Mouse (Mus musculus): ENCODE measurements at regions not wholly inside any gene's neighbourhood (a gene's known extent, or its start where the extent isn't known, plus 50 kb on each side); places are given as distances from the start of the nearest gene placed in this dataset.
"Not testable (repeated sequence)": the region's sequence is repeated elsewhere in the genome, so short reads cannot be mapped to it uniquely, and the experiment has no call there.

DNA sequence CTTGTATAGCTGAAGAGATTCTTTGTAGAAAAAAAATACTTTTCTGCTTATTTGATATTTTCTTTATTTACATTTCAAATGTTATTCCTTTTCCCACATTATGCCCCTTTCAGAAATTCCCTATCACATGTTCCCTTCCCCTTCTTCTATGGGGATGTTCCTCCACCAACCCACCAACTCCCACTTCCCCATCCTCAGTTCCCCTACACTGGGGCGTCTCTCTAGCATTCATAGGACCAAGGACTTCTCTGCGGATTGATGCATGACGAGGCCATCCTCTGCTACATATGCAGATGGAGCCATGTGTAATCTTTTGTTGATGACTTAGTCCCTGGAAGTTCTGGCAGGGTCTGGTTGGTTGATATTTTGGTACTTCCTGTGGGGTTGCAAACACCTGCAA, 520.5 kb upstream of the Zfp386 start:
- in situ Hi-C loops (cut with MboI): no loop called here

DNA sequence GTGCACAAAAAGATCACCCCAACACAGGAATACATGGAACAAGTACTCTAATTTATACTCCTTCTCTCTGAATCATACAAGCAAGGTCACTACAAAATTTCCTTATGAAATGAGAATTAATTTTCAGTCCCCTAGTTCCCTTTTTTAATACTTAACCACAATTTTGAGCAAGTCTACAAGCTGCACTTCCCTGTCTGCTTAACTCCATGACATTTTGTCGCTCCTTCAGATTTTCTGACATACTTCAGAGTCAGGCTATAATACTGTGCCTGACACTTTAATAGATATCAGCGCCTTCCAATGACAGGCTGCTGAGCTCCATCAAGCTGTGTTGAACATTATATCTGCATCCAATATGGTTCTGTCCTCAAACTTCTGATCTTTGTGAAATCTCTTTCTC, 505.0 kb upstream of the Zfp386 start:
- in situ Hi-C loops (cut with MboI): no loop called here

DNA sequence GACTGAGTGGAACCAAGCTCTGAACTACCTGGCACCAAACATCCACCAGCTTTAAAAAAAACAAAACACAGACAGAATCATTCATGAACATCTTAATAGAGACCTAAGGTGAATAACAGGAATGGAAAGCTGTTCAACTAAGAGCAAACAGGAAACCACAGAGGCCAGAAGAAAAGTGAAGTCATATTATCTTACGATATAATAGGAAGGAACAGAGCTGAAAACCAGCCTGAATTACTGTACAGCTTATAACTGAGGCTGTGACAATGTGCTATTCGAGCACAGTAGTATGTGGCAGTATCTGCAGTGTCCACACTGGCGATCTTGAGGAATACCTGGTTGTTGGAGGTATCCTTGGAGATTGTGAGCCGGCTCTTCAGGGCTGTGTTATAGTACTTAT, 480.6 kb upstream of the Zfp386 start:
- in situ Hi-C loops (cut with MboI): not testable (repeated sequence)

DNA sequence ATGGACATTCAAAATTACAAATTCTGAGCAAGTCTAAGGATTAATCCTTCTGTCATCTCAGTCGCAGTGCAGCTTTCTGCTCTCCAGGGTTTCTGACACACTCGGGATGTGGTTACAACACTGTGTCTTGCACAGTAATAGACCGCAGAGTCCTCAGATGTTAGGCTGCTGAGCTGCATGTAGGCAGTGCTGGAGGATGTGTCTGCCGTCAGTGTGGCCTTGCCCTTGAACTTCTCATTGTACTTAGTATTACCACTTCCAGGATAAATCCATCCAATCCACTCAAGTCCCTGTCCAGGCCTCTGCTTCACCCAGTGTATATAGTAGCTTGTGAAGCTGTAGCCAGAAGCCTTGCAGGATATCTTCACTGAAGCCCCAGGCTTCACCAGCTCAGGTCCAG, 454.5 kb upstream of the Zfp386 start:
- in situ Hi-C loops (cut with MboI): not testable (repeated sequence)

DNA sequence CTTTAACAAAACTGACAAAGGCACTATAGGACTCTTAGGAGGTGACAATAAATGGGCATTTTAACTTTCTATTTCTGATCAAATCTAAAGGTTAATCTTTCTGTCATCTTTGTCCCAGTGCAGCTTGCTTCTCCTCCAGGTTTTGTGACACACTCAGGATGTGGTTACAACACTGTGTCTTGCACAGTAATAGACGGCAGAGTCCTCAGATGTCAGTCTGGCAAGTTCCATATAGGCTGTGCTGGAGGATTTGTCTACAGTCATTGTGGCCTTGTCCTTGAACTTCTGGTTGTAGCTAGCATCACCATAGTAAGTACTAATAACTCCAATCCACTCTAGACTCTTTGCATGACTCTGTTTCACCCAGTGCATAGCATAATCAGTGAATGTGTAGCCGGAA, 443.8 kb upstream of the Zfp386 start:
- in situ Hi-C loops (cut with MboI): no loop called here

GRCm38 (mm10) chr12:115604951-115605350, 442.6 kb upstream of the Zfp386 start:
- in situ Hi-C loops (cut with MboI): no loop called here

DNA sequence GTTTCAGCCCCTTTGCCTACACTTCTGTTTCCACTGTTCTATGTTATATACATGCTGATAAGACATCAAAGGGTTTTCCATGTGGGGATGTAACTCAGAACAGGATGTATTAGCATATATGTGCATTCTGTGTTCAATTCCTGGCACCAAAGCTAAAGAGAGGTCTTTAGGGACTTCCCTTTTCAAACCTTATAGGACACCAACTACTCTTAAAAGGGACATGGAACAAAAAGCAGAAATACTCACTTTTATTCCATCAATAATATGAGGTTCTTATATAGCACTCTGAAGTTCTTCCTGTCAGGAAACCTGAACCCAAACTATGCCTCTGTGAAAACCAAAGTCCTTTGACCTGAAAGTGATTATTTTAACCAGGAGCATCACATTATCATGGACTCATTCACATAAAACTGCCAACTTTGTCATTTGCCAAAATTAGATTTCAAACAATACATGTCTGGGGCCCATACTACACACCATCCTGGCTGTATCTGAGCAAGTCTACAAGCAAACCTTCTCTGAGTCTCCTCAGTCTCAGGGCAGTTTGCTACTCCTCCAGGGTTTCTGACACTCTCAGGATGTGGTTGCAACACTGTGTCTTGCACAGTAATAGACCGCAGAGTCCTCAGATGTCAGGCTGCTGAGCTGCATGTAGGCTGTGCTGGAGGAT, 424.8 kb upstream of the Zfp386 start:
- in situ Hi-C loops (cut with MboI): not testable (repeated sequence)

DNA sequence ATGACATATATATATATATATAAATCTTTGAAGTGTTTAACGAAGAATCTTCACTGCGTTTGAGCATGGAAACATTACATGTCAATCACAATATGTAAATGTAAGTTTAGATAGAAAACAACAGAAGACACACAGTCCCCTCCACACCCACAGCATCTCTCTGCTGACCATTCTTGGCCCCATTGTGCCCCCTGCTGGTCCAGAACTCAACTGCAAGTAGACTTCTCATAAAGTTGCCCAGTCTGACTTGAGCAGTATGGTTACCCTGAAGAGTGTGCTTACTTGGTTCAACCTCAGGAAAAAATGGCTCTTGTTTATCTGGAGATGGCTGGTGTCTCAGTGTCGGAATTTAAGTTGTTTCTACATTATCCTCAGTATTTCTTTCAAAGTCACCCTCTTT, 423.3 kb upstream of the Zfp386 start:
- in situ Hi-C loops (cut with MboI): no loop called here

DNA sequence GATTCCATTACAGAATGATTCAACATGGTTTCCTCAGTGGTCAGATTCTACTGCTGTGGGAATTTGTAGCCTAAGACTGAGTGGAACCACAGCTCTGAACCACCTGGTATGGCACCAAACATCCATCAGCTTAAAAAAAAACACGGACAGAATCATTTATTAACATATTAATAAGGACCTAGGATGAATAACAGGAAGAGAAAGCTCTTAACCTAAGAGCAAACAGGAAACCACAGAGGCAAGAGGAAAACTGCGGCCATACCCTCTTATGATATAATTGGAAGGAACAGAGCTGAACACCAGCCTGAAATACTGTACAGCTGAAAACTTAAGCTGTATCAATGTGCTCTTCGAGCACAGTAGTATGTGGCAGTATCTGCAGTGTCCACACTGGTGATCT, 399.9 kb upstream of the Zfp386 start:
- in situ Hi-C loops (cut with MboI): no loop called here

DNA sequence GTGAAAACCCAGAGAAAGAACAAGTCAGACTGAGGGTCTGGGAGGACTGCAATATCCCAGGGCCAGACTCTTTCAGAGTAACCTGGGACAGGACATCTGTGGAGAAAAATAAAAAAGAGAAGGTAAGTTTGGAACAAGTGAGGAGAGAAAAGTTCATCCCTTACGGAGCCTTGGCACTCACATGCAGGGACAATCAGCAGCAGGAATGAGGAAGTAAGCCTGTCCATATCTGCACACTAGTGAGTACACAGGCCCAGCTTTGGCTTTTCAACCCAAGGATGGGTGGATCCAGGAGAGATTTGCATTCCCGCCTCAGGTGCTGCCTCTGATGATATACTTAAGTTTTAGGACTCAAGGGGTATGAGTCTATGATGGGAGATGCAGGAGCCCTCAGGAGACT, 399.4 kb upstream of the Zfp386 start:
- in situ Hi-C loops (cut with MboI): not testable (repeated sequence)

- in situ Hi-C loops (cut with MboI): no loop called here
Measured at GRCm38 (mm10) chr12:115655781-115656180, 391.7 kb upstream of the Zfp386 start.

- in situ Hi-C loops (cut with MboI): not testable (repeated sequence)
Measured at GRCm38 (mm10) chr12:115664081-115664480, 383.4 kb upstream of the Zfp386 start.

- in situ Hi-C loops (cut with MboI): not testable (repeated sequence)
Measured at GRCm38 (mm10) chr12:115671683-115672082, 375.8 kb upstream of the Zfp386 start.

DNA sequence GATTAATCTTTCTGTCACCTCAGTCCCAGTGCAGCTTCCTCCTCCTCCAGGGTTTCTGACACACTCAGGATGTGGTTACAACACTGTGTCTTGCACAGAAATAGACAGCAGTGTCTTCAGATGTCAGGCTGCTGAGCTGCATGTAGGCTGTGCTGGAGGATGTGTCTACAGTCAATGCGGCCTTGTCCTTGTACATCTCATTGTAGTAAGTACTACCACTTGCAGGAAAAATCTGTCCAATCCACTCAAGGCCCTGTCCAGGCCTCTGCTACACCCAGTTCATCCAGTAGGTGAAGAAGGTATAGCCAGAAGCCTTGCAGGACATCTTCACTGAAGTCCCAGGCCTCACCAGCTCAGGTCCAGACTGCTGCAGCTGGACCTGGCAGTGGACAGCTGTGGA, 355.7 kb upstream of the Zfp386 start:
- in situ Hi-C loops (cut with MboI): no loop called here

DNA sequence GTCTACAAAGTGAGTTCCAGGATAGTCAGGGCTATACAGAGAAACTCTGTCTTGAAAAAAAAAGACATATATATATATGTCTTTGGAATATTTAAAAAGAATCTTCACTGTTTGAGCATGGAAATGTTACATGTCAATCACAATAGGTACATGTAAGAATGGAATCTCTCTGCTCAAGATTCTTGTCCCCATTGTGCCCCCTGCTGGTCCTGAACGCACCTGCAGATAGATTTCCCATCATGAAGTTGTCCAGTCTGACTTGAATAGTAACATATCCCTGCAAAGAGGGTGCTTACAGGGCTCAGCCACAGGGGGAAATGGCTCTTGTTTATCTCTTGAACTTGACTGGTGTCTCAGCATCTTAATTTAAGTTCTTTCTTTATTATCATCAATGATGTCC, 337.7 kb upstream of the Zfp386 start:
- in situ Hi-C loops (cut with MboI): not testable (repeated sequence)

DNA sequence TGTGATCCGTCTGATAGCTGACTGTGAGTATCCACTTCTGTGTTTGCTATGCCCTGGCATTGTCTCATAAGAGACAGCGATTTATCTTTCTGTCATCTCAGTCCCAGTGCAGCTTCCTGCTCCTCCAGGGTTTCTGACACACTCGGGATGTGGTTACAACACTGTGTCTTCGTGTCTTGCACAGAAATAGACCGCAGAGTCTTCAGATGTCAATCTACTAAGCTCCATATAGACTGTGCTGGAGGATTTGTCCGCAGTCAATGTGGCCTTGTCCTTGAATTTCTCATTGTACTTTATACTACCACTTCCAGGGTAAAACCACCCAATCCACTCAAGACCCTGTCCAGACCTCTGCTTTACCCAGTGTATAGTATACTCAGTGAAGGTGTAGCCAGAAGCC, 305.5 kb upstream of the Zfp386 start:
- in situ Hi-C loops (cut with MboI): not testable (repeated sequence)

DNA sequence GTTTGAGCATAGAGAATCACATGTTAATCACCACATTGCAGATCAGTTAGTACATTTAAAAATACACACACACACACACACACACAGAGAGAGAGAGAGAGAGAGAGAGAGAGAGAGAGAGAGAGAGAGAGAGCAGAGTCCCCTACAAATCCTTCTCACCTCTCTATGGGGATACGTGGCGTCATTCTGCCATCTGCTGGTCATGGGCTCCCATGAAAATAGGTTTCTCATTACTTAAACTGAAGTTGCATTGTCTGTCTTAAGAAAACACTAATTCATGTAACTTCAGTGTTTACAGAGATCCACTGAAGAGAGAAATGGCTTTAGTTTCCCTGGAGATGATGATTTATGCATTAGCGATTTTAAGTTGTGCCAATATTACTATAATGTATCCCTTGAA, 297.9 kb upstream of the Zfp386 start:
- in situ Hi-C loops (cut with MboI): not testable (repeated sequence)

- in situ Hi-C loops (cut with MboI): not testable (repeated sequence)
Measured at GRCm38 (mm10) chr12:115753135-115753534, 294.4 kb upstream of the Zfp386 start.

GRCm38 (mm10) chr12:115757526-115757925, 290.0 kb upstream of the Zfp386 start:
- in situ Hi-C loops (cut with MboI): not testable (repeated sequence)

- in situ Hi-C loops (cut with MboI): not testable (repeated sequence)
Measured at GRCm38 (mm10) chr12:115759041-115759440, 288.5 kb upstream of the Zfp386 start.

DNA sequence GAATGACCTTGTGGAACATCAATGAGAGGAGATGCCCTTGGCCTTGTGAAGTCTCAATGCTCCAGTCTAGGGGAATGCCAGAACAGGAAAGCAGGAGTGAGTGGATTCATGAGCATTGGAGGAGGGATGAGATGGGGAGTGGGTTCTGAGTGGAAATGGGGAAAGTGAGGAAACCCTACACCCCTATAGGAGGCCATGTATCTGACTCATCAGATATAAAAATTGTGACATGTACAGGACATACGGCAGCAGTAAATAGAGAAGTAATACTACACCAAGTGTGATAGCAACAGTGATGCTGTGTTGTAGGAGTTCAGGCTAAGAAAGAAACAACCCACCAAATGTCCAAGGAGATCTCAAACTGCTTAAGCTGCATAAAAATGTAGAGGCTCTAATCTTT, 285.8 kb upstream of the Zfp386 start:
- in situ Hi-C loops (cut with MboI): not testable (repeated sequence)

- in situ Hi-C loops (cut with MboI): not testable (repeated sequence)
Measured at GRCm38 (mm10) chr12:115764939-115765479, 282.5 kb upstream of the Zfp386 start.

GRCm38 (mm10) chr12:115771176-115771575, 276.3 kb upstream of the Zfp386 start:
- in situ Hi-C loops (cut with MboI): not testable (repeated sequence)

DNA sequence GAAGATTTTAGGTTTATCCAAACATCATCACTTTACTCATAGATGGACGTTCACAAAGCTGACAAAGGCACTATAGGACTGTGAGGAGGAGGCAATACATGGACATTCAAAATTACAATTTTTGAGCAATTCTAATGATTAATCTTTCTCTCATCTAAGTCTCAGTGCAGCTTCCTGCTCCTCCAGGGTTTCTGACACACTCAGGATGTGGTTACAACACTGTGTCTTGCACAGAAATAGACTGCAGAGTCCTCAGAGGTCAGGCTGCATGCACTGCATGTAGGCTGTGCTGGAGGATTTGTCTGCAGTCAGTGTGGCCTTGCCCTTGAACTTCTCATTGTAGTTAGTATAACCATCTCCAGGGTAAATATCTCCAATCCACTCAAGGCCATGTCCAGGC, 257.2 kb upstream of the Zfp386 start:
- in situ Hi-C loops (cut with MboI): not testable (repeated sequence)
